Mouse (Mus musculus): ENCODE measurements around the gene Mrgprf.

The Mrgprf gene

GRCm38 (mm10) chr7:145300321-145301007 lies at the start of gene Mrgprf:
Gene Mrgprf, plus strand, starts transcription at chr7:145300828.
- peak; percentile 50 for DNase-seq

- peak; percentile 69 for DNase-seq
These were observed 47.7 kb upstream of the Mrgprf start for GRCm38 (mm10) chr7:145252715-145253476.

DNA sequence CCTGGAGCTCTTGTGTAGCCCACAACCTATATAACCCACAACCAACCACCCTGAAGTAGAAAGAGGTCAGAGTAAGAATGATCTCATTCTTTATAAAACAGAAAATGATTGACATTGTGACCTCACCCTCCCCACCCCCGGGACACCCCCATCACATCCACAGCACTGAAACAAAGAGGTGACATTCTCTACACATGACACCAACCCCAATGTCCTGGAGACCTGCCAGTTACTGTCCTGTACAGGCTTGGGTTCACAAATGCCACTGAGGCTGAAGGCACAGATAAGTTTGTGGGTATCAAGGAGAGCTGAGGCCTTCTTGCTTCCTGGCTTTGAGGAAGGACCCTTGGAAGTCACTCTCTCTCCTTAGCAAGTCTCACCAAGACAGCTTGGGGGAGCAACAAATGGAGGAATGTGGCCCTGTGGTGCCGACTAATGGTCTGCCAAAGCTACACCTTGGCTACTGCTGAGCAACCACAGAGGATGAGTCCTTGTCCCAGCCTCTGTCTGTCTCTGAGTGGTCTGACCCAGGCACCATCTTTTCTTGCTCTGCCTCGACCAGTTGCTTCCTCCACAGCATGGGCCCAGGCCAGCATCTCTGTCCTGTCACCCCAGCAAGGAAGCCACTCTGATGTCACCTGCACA lies 46.5 kb upstream of the Mrgprf start:
- DNase-seq = no peak

DNA sequence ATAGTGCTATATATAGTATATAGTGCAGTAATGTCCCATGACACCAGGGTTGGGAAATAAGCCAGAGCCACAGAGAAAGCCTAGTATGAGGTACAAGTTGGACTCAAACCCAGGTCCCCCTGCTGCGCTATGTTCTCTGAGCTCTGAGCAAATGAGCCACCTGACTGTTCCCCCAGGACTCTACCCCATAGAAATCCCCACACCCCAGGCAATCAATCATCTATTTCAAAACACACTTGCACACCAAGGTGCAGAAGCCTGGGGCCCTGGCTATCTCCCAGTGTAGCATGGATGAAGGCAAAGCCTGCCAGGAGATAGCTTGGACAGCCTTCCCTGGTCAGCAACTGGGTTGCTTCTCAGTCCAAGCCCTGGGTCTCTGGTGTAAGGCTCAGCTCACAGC lies 44.5 kb upstream of the Mrgprf start:
- DNase-seq = no peak

DNA sequence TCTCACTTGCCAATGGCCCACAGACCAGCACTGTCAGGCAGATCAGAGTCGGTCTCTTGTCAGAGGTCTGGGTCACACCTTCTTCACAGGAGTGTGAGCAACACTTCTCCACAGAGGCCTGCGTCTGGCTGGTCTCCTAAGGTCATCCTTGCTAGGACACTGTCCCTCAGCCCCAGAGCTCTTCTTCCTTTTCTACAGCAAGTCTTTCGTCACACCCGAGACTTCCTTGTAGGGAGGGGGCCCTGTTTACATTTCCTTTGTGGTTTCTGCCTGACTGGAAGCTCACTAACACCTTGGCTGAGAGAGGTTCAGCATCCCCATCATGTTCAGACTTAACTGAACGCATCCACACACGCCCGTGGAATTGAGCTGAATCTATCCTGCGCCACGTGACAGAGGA lies 36.4 kb upstream of the Mrgprf start:
- DNase-seq = no peak

DNA sequence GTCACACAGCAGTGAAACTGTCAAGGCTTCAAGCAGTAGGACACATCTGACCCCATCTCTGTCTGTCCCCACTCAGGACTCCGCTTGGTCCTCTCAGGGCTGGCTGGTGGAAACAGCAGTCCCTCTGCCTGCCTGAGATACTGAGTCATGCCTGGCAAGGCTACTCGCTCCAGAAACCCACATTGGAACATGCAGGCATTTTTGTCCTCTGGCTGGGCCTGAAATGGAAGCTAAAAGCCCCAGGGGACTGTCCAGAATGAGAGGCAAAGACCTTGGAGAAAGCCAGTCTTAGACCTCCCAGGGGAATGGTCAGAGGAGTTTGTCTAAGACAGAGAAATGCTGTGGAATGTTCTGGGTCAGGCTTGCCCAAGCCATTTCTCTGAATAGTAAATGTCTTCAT lies 34.6 kb upstream of the Mrgprf start:
- no peak for DNase-seq

- no peak for DNase-seq
These were observed 31.7 kb upstream of the Mrgprf start for GRCm38 (mm10) chr7:145268890-145269289.

- DNase-seq = no peak
These were observed 29.7 kb upstream of the Mrgprf start for GRCm38 (mm10) chr7:145270955-145271354.

DNA sequence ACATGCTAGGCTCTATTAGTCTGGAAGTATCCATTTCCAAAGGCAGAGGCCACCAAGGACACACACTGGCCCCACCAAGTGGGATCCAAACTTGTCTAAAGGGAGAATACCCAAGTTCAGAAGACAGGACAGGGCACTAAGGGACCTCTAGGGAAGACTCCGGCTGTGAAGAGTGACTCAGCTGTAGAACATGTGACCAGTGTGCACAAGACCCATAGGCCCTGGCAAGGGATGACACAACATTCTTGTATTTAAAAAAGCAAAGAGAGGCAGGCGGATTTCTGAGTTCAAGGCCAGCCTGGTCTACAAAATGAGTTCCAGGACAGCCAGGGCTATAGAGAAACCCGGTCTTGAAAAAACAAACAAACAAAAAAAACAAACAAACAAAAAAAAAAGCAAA lies 25.1 kb upstream of the Mrgprf start:
- DNase-seq = no peak

GRCm38 (mm10) chr7:145281396-145281795 lies 19.2 kb upstream of the Mrgprf start:
- DNase-seq = no peak

DNA sequence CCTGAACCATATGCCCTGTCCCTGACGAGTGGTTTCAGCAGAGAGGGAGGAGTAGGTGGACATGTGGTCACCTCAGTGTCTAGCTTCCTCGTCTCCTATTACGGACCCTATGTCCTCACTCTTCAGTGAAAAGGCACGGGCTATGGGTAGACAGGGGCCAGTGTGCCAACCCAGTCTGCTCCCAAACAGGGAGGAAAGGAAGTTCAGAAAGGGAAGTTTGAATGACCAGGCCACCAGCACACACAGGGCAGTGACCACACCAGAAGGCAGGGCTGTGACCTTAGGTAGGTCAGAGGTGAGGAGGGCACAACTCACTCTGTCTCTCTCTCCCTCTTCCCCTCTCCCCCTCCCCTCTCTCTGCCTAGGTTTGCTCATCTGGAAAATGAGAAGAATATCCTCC lies 17.6 kb upstream of the Mrgprf start:
- DNase-seq = peak; percentile 55

GRCm38 (mm10) chr7:145283487-145284187 lies 17.0 kb upstream of the Mrgprf start, which contains the start of gene Tpcn2:
Gene Tpcn2, minus strand, starts transcription at chr7:145284011.
- DNase-seq = peak; percentile 93

DNA sequence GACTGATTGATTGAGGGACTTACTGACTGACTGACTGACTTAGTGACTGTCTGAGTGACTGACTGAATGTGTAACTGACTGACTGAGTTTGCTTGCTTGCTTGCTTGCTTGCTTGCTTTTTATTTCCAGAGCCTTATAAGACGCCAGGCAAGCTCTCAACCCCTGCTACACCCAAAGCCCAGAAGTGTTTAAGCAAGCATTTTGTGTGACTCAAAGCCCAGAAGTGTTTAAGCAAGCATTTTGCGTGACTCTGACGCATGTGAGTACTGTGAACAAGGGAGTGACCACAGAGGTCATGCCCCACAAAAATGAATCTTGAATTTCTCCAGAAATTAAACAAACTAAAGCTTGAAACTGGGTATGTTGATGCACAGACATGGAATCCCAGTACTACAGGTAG lies 16.3 kb upstream of the Mrgprf start:
- no peak for DNase-seq

GRCm38 (mm10) chr7:145285476-145285875 lies 15.2 kb upstream of the Mrgprf start:
- no peak for DNase-seq

- DNase-seq = no peak
These were observed 13.2 kb upstream of the Mrgprf start for GRCm38 (mm10) chr7:145287410-145287809.

DNA sequence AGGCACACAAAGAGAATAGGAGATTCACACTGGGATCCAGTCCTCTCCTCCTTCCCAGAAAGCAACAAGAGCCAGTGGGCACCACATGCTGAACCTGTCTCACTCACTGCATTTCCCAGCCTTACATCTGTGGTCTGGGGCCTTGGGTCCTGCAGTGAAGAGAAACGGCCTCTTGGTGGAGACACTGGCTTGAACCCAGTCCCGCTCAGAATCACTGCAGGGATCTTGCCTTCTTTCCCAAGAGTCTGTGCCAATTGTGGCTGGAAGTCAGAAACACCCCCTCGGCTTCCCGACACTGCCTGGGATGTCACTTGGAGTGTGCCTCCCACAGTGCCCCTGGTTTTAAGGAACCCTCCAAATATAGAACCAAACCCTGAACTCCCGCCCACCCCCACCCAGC lies 11.3 kb upstream of the Mrgprf start:
- no peak for DNase-seq

- no peak for DNase-seq
These were observed 8.8 kb upstream of the Mrgprf start for GRCm38 (mm10) chr7:145291847-145292246.

DNA sequence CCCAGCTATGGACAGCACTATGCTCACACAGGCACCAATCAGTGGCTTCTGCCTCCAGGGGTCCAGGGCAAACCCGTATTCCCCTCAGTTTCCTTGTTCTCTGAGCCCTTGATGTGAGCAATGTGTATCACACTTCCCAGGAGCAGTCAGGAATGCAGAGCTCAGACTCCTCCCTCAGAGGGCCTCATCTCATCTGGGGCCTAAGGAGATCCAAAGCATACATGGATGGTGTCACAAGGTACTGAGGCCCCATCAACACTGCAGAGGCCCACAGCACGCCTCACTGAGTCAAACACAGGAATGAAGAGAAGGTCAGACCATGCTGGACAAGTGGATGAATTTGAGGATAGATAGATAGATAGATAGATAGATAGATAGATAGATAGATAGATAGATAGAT lies 7.9 kb upstream of the Mrgprf start:
- no peak for DNase-seq

DNA sequence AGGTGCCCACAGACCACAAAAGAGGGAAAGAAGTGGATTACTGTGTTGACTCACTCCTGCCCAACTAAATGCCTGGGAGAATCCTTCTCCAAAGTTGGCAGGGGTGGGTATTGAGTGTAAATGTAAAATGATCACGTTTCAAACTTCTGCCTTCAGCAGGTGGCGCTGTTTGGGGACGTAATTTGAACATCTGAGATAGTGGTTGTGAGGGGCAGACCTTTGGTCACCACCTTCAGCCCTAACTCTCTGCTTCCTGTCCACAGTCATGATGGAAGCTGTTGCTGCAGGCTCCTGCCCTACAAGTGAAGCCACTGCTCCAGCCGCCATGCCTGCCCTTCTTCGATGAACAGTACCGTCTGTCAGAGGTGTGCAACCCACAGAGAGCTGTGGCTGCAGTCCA lies 6.8 kb upstream of the Mrgprf start:
- no peak for DNase-seq

- no peak for DNase-seq
These were observed 1.8 kb upstream of the Mrgprf start for GRCm38 (mm10) chr7:145298666-145299490.

- no peak for DNase-seq
These were observed 887 bp upstream of the Mrgprf start for GRCm38 (mm10) chr7:145299562-145300320.

GRCm38 (mm10) chr7:145301008-145301340 lies 346 bp downstream of the Mrgprf start:
- no peak for DNase-seq
